Mouse (Mus musculus) megakaryocyte, embryonic 14.5 days (primary cell): ENCODE data around the gene Slc25a11. TPM values are rescaled to one million over a fixed set of nuclear protein-coding genes. Genes with fewer than 3 reads are reported as not detected.

Source experiments
- H3K27me3 ChIP-seq: replicated peaks from 2 replicates; pipeline ENCODE3; 2012; ENCODE audit warnings: inconsistent platforms
- H3K36me3 ChIP-seq: replicated peaks from 2 replicates; pipeline ENCODE3; 2012; ENCODE audit warnings: low read length, inconsistent platforms, mixed read lengths
- H3K4me1 ChIP-seq: 2 replicates; pipeline ENCODE4 v1.6.1; 2012; ENCODE audit warnings: inconsistent platforms
- H3K4me3 ChIP-seq: replicated peaks from 2 replicates; pipeline ENCODE3; 2012; ENCODE audit warnings: moderate library complexity, mild to moderate bottlenecking, inconsistent platforms
- H3K9me3 ChIP-seq: 2 replicates; pipeline ENCODE4 v1.6.1; 2012; ENCODE audit warnings: inconsistent platforms
- FLI1 ChIP-seq: IDR thresholded peaks from 2 replicates; pipeline ENCODE4 v1.6.1; 2012; ENCODE audit warnings: low read length, inconsistent platforms, mixed read lengths
- GATA1 ChIP-seq: IDR thresholded peaks from 3 replicates; pipeline ENCODE4 v1.6.1; 2012; ENCODE audit warnings: mixed read lengths, low read length, inconsistent platforms, borderline replicate concordance
- polyA plus RNA-seq: library from polyadenylated mRNA; stranded (reverse); fragments of >175 nt; gene quantifications from 2 replicates; pipeline ENCODE4 v1.2.3, GENCODE M21; 2012; ENCODE audit warnings: low replicate concordance; ENCODE audit not compliant: insufficient read depth

Slc25a11 gene
- polyA plus RNA-seq, 1 experiment = 78.7 TPM

DNA sequence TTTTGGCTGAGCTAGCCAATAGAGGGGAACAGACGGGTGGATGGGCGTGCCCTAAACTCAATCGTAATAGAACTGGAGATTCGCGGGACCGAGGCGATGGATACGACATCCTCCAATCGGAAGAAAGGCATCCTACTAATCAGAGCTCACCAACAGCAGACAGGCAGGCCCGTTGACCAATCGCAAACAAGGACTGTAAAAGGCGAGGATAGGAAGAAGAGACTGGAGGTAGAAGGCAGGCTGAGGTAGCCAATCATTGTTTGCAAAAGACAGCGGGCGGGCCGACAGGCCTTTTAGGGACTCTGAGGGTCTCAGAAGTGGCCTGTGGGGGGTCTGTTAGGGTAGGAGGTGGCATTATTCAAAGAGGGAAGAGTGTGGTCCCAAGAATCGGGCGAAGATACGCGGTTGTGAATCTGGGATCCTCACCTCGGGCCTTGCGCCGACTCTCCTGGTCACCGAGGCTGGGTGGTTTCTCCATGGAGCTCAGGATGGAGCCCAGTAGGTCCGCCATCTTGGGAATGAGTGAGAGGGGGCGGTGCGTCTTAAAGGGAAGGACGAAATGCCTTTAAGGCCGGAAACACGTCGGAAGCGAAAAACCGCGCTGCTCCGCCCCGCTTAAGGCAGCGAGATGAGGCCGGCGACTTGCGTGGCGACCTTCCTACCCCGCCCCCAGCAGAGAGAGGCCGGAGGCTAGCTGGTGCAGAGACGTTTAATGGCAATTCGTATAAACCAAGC is 21.7 kb upstream of the Slc25a11 start, which contains the start of gene Spag7:
Gene Spag7 (minus strand): TSS at position 646 of the 735 bp plus-strand sequence.
- no peaks in the 10 kb centered on the region for H3K27me3 ChIP-seq
- peaks cover 73% of the 10 kb centered on the region for H3K36me3 ChIP-seq
- peak within 1 kb of the TSS; percentile 97 for H3K4me3 ChIP-seq
- peaks cover 74% of the 10 kb centered on the region for H3K4me1 ChIP-seq
- TF ChIP-seq FLI1 (0 out of 2 replicates have a peak, but pooled peaks have one; percentile 38), GATA1 (no peak)
- no peaks in the 10 kb centered on the region for H3K9me3 ChIP-seq

DNA sequence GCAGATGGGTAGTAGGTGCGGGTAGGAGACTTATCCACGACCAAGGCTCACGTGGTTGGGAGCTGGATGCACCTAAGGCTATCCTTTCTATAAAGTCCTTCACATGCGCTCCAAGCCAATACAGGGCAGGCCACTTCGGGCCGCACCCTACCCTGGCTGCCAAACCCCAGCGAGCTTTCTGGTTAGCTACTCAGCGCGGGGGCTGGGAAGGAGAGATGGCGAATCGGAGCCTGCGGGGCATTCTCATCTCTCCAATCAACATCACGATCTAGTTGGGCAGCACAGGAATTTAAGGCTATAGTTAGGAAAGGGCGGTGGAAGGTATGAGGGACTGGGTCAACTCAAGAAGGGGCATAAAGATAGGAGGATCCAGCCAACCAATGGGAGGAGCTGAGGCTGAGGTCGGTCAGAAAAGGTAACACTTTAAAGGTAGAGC is 21.1 kb upstream of the Slc25a11 start:
- TF ChIP-seq GATA1 (no peak), FLI1 (no peak)
- Histone ChIP-seq H3K27me3 (no peaks in the 10 kb centered on the region), H3K4me3 (peak overlapping the region; percentile 97), H3K9me3 (no peaks in the 10 kb centered on the region), H3K4me1 (peaks cover 70% of the 10 kb centered on the region), H3K36me3 (peaks cover 73% of the 10 kb centered on the region)

DNA sequence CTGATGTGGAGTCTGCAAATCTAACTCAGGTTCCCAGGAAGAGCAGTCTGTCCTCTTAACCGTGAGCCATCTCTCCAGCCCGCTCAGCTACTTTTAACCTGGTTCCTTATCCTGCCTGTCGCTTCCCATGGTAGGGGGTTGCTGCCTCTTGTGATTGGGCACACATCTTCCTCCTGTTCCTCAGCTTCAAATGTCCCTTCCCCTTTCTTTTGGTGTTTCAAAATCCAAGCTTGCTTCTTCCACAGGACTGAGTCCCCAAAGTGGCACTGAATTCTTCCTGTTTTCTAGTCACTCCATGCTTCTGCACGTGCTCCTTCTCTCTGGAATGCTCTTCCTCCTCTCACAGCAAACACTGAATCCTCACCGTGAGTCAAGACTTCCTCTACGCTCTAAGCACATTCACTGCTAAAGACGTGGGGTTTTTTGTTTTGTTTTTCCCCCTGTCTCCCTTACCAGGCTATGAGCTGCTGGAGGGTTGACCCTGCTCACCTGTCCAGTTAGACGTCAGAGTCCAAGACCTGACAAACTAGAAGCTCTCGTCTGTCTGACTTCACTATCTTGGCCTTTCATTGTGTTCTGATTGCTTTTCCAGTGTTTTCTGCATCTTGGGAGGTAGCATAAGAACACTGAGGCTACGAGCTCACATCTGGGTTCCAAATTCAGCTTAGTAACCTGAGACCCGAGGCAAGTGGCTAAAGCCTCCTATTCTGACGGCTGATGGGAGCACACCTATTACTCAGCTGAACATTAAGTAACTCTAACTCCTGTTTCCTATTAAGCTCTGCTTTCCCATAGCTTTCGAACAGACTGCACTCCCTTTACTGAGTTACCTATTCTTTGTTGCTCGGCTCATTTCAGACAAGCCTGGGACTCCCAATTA is 20.2 kb upstream of the Slc25a11 start:
- peaks cover 78% of the 10 kb centered on the region for H3K4me1 ChIP-seq
- H3K9me3 ChIP-seq = no peaks in the 10 kb centered on the region
- no peaks in the 10 kb centered on the region for H3K27me3 ChIP-seq
- peak overlapping the region; percentile 97 for H3K4me3 ChIP-seq
- H3K36me3 ChIP-seq = peaks cover 77% of the 10 kb centered on the region
- TF ChIP-seq GATA1 = no peak
- TF ChIP-seq FLI1 = no peak

DNA sequence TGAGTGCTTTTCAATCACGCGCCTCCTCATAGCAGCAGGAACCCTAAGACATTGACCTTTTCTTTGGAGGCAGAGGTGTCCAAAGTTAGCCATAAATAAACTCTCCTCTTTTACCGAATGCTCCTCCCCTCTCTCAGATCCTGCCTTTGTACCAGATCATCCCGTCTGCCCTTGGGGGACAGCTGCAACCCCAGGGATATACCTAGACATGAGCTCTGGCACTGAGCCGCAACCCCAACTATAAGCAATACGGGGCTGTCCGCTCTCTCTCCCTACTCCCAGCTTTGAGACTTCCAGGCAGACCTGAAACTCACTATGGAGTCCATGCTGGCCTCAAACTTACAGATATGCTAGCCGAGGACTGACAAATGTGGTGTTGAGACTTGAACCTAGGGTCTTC is 19.4 kb upstream of the Slc25a11 start:
- H3K36me3 ChIP-seq = peaks cover 77% of the 10 kb centered on the region
- no peak for TF ChIP-seq GATA1
- no peak for TF ChIP-seq FLI1
- peak overlapping the region; percentile 5 for H3K4me3 ChIP-seq
- H3K27me3 ChIP-seq = no peaks in the 10 kb centered on the region
- H3K9me3 ChIP-seq = no peaks in the 10 kb centered on the region
- peaks cover 74% of the 10 kb centered on the region for H3K4me1 ChIP-seq

DNA sequence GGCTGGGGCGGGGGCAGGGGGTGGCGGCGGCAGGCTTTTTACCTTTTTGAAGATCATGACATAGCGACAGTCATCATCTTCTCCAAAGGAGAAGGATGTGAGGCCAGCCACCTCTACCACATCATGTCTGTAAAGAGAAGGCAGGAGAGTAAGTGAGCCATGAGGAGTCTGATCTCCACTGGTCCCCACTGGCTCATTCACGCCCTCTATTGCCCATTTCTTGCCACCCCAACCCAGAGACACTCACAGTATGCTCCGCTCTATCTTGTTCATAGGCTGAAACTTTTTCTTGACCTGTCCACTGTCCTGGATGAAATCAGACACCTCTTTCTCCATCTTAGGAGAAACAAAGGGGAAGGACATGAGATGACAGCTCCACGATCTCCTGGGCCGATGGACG is 17.5 kb upstream of the Slc25a11 start:
- Histone ChIP-seq H3K27me3 (no peaks in the 10 kb centered on the region), H3K36me3 (peaks cover 78% of the 10 kb centered on the region), H3K9me3 (no peaks in the 10 kb centered on the region), H3K4me3 (no peak overlapping the region), H3K4me1 (peaks cover 69% of the 10 kb centered on the region)
- TF ChIP-seq FLI1 (no peak), GATA1 (no peak)

DNA sequence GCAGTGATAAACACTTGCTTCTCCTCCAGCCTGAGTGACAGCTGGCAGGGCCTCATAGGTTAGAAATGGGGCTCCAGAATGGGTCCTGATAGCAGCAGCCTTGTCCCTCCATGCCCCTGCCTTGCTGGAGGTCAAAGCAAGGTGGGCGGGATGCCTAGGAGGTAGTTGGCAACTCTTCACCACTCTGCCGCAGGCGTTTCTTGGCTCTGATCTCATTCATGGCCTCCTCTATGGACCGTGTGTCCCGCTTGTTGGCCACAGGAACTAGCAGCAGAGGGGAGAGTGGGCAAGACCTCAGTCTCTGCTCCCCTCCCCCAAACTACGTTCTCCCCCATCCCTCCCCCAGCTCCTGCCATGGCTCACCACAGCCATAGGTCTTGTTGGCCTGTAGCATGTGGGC is 16.7 kb upstream of the Slc25a11 start:
- peaks cover 85% of the 10 kb centered on the region for H3K36me3 ChIP-seq
- no peaks in the 10 kb centered on the region for H3K27me3 ChIP-seq
- peaks cover 73% of the 10 kb centered on the region for H3K4me1 ChIP-seq
- no peak for TF ChIP-seq FLI1
- TF ChIP-seq GATA1 = no peak
- H3K9me3 ChIP-seq = no peaks in the 10 kb centered on the region
- no peak overlapping the region for H3K4me3 ChIP-seq

DNA sequence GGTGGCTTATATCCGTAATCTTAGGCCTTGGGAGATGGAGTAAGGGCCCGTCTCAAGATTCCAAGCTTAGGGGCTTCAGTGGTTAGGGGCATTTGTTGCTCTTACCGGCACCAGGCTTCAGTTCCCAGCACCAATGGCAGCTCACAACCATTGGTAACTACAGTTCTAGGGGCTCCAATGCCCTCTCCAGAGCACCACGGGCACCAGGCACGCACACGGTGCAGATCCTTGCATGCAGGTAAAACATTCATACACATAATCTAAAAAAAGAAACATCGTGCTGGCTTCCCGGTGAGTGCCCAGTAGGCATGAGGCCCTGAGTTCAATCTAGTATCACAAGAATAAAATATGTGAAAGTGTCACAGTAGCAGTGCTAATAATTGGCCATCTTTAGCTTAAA is 15.8 kb upstream of the Slc25a11 start:
- Histone ChIP-seq H3K4me3 (no peak overlapping the region), H3K27me3 (no peaks in the 10 kb centered on the region), H3K4me1 (peaks cover 77% of the 10 kb centered on the region), H3K9me3 (no peaks in the 10 kb centered on the region), H3K36me3 (peaks cover 87% of the 10 kb centered on the region)
- no peak for TF ChIP-seq GATA1
- TF ChIP-seq FLI1 = no peak

DNA sequence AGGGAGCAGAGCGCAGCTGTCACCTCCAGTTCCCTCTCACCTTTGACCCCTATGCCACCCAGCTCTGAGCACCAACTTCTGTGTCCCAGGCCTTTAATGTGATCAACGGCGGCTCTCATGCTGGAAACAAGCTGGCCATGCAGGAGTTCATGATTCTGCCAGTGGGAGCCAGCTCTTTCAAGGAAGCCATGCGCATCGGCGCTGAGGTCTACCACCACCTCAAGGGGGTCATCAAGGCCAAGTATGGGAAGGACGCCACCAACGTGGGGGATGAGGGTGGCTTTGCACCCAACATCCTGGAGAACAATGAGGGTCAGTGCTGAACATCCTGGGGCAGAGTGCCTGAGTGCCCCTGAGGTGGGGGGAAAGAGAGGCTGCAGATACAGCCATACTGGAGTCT is 13.3 kb upstream of the Slc25a11 start:
- no peak for TF ChIP-seq FLI1
- no peaks in the 10 kb centered on the region for H3K27me3 ChIP-seq
- peaks cover 66% of the 10 kb centered on the region for H3K36me3 ChIP-seq
- no peaks in the 10 kb centered on the region for H3K9me3 ChIP-seq
- H3K4me3 ChIP-seq = no peak overlapping the region
- H3K4me1 ChIP-seq = peaks cover 80% of the 10 kb centered on the region

DNA sequence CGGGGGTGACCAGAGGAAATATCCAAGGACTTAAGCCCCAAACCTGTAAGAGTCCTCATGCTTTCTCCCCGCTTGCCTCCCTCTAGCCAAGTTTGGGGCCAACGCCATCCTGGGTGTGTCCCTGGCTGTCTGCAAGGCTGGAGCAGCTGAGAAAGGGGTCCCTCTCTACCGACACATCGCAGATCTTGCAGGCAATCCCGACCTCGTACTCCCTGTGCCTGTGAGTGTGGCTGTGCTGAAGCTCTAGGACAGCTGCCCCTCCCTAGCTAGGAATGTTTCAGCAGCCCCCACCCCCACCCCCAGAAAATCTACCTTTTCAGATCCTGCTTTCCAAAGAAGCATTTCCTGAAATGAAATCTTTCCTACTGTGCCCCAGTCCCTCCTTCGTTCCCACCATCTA is 11.7 kb upstream of the Slc25a11 start:
- Histone ChIP-seq H3K4me1 (peaks cover 69% of the 10 kb centered on the region), H3K27me3 (no peaks in the 10 kb centered on the region), H3K9me3 (no peaks in the 10 kb centered on the region), H3K36me3 (peaks cover 50% of the 10 kb centered on the region), H3K4me3 (peak overlapping the region; percentile 28)
- TF ChIP-seq GATA1 = no peak
- TF ChIP-seq FLI1 = no peak

DNA sequence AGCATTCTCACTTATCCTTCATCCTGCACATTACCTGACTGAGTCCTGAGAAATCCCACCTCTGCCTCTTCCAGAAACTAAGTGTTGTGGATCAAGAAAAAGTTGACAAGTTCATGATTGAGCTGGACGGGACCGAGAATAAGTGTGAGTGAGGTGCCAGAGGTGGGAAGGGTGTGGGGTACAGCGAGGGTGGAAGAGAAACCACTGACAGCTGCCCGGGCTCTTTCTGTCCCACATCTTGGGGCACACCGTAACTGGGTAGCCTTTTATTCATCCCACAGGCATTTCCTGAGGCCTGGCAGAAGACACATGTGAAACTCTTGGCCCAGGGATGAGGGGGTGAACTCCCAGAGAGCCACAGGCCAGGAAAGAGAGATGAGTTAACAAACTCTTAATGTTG is 11.2 kb upstream of the Slc25a11 start:
- Histone ChIP-seq H3K36me3 (peaks cover 48% of the 10 kb centered on the region), H3K4me3 (no peak overlapping the region), H3K9me3 (no peaks in the 10 kb centered on the region), H3K4me1 (peaks cover 69% of the 10 kb centered on the region), H3K27me3 (no peaks in the 10 kb centered on the region)
- no peak for TF ChIP-seq GATA1
- no peak for TF ChIP-seq FLI1
